Mouse (Mus musculus) hindbrain, embryonic 11.5 days (tissue): ENCODE results near the gene Smagp. TPM values are rescaled to one million over a fixed set of nuclear protein-coding genes. Genes with fewer than 3 reads are reported as not detected.
A peak's percentile ranks its signal among the peaks of the same experiment; 100 is the strongest.
"Not testable (repeated sequence)": the region's sequence is repeated elsewhere in the genome, so short reads cannot be mapped to it uniquely, and the experiment has no call there.

Experiments
- ATAC-seq: fragments of 200-750 bp; cut with Nextera tagmentation; 2 replicates; pipeline ENCODE4 v1.8.0; 2017; ENCODE audit warnings: mild to moderate bottlenecking, moderate TSS enrichment, moderate library complexity; ENCODE audit not compliant: low FRiP score
- DNase-seq: peaks from one replicate; pipeline ENCODE4 v3.0.0-alpha.2; 2015; ENCODE audit warnings: low spot score
- H3K27ac ChIP-seq: fragments of 300-500 bp; sonication (generic); 2 replicates; pipeline ENCODE4 v1.5.1; 2014; ENCODE audit warnings: mild to moderate bottlenecking, low read depth, low read length
- H3K27me3 ChIP-seq: fragments of 300-500 bp; sonication (generic); 2 replicates; pipeline ENCODE4 v1.6.1; 2014; ENCODE audit warnings: mild to moderate bottlenecking, low read length, moderate library complexity, mixed read lengths; ENCODE audit not compliant: control insufficient read depth, insufficient read depth
- H3K36me3 ChIP-seq: fragments of 300-500 bp; sonication (generic); 2 replicates; pipeline ENCODE4 v1.6.1; 2014; ENCODE audit warnings: mild to moderate bottlenecking, low read length, moderate library complexity, mixed read lengths; ENCODE audit not compliant: control insufficient read depth, insufficient read depth
- H3K4me1 ChIP-seq: fragments of 300-500 bp; sonication (generic); replicated peaks from 2 replicates; pipeline ENCODE4 v1.6.1; 2014; ENCODE audit warnings: low read length, mixed read lengths; ENCODE audit not compliant: control insufficient read depth, insufficient read depth
- H3K4me2 ChIP-seq: fragments of 300-500 bp; sonication (generic); replicated peaks from 2 replicates; pipeline ENCODE4 v1.6.1; 2014; ENCODE audit warnings: mild to moderate bottlenecking, low read depth, low read length
- H3K4me3 ChIP-seq: fragments of 300-500 bp; sonication (generic); 2 replicates; pipeline ENCODE4 v1.5.1; 2014; ENCODE audit warnings: low read depth, low read length
- H3K9ac ChIP-seq: fragments of 300-500 bp; sonication (generic); 2 replicates; pipeline ENCODE4 v1.6.1; 2014; ENCODE audit warnings: low read depth, low read length
- H3K9me3 ChIP-seq: fragments of 300-500 bp; sonication (generic); 2 replicates; pipeline ENCODE4 v1.6.1; 2016; ENCODE audit warnings: low read length; ENCODE audit not compliant: control insufficient read depth
- WGBS: fragments of 180-500 bp; shearing (Covaris S2); extraction: QIAGEN DNeasy Blood & Tissue Kit; methylation state at CpG from one replicate; pipeline ENCODE4 v1.1.7; 2014; 5-methylcytosine and 5-hydroxymethylcytosine counted together
- polyA plus RNA-seq: library from polyadenylated mRNA; unstranded; fragments of >200 nt; fragmentation: Nextera tagmentation; extraction: Ambion mirVana; gene quantifications from 2 replicates; pipeline ENCODE4 v1.2.1, GENCODE M21; 2014

Gene Smagp
- polyA plus RNA-seq, 1 experiment from 2014 or later = 5.5 TPM

GRCm38 (mm10) chr15:100614218-100614995 is 22.3 kb downstream of the Smagp start:
- no peaks in the 10 kb centered on the region for H3K9me3 ChIP-seq
- peak overlapping the region; percentile 72 for H3K4me2 ChIP-seq
- H3K4me1 ChIP-seq = no peaks in the 10 kb centered on the region; the same call in 1 of the 2 replicates
- H3K36me3 ChIP-seq = peaks cover 3% of the 10 kb centered on the region
- H3K27ac ChIP-seq = peak overlapping the region; percentile 97; the same call in 1 of the 2 replicates
- no peak for DNase-seq
- H3K9ac ChIP-seq = peak overlapping the region; percentile 44
- 10% methylated on average over 43 of the region's 43 CpGs for WGBS
- peak; percentile 7 for ATAC-seq
- H3K27me3 ChIP-seq = no peaks in the 10 kb centered on the region
- H3K4me3 ChIP-seq = peak overlapping the region; percentile 92

GRCm38 (mm10) chr15:100613584-100613983 is 23.2 kb downstream of the Smagp start:
- ATAC-seq = no peak
- peaks cover 2% of the 10 kb centered on the region; the same call in 1 of the 2 replicates for H3K4me1 ChIP-seq
- no peak overlapping the region for H3K9ac ChIP-seq
- no peak overlapping the region for H3K27ac ChIP-seq
- DNase-seq = peak; percentile 84
- 9% methylated on average over 16 of the region's 16 CpGs for WGBS
- no peaks in the 10 kb centered on the region for H3K27me3 ChIP-seq
- H3K36me3 ChIP-seq = peaks cover 3% of the 10 kb centered on the region; the same call in 1 of the 2 replicates
- no peaks in the 10 kb centered on the region for H3K9me3 ChIP-seq
- peak overlapping the region; percentile 5; the same call in 1 of the 2 replicates for H3K4me2 ChIP-seq
- H3K4me3 ChIP-seq = no peak overlapping the region; the same call in 1 of the 2 replicates

DNA sequence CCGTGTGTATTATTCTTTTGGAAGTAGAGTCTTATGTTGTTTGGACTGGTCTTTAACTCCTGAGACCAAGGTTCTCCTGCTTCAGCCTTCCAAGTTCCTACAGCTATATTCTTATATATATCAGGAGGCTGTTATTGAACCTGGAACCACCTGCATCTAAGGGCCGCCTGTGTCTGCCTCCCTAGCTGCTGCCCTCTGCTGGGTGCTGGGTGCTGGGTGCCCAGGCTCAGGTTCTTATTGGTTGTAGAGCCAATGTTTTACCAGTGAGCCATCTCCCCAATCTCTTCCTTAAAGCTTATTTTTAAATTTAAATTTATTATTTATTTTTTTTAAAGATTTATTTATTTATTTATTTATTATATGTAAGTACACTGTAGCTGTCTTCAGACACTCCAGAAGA is 24.3 kb downstream of the Smagp start:
- Histone ChIP-seq H3K9ac (no peak overlapping the region), H3K9me3 (no peaks in the 10 kb centered on the region), H3K36me3 (no peaks in the 10 kb centered on the region), H3K27me3 (no peaks in the 10 kb centered on the region), H3K4me2 (no peak overlapping the region), H3K4me1 (peaks cover 2% of the 10 kb centered on the region; the same call in 1 of the 2 replicates), H3K27ac (no peak overlapping the region), H3K4me3 (no peak overlapping the region)
- 70% methylated on average over 2 of the region's 2 CpGs for WGBS
- ATAC-seq = no peak
- DNase-seq = no peak

GRCm38 (mm10) chr15:100611951-100612350 is 24.8 kb downstream of the Smagp start:
- H3K4me2 ChIP-seq = no peak overlapping the region
- 83% methylated on average over 7 of the region's 7 CpGs for WGBS
- DNase-seq = no peak
- H3K36me3 ChIP-seq = no peaks in the 10 kb centered on the region
- no peaks in the 10 kb centered on the region for H3K9me3 ChIP-seq
- ATAC-seq = no peak
- H3K9ac ChIP-seq = no peak overlapping the region
- no peaks in the 10 kb centered on the region for H3K27me3 ChIP-seq
- no peak overlapping the region for H3K4me3 ChIP-seq
- peaks cover 2% of the 10 kb centered on the region; the same call in 1 of the 2 replicates for H3K4me1 ChIP-seq
- no peak overlapping the region for H3K27ac ChIP-seq

DNA sequence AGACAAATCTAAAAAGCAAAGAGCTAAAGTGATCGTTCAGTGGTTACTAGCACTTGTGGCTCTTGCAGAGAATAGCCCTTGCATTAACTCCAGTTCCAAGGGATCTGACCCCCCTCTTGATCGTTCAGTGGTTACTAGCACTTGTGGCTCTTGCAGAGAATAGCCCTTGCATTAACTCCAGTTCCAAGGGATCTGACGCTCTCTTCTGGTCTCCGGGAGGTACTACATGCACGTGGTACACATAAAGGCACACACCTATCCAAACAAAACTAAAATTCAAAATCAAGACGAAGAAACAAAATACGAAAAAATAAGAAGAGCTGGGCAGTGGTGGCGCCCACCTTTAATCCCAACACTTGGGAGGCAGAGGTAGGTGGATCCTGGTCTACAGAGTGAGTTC is 30.1 kb downstream of the Smagp start:
- not testable (repeated sequence) for H3K27ac ChIP-seq, H3K4me2 ChIP-seq, H3K36me3 ChIP-seq, ATAC-seq, H3K9ac ChIP-seq, H3K27me3 ChIP-seq, H3K4me1 ChIP-seq, H3K9me3 ChIP-seq, DNase-seq, H3K4me3 ChIP-seq
- WGBS = 93% methylated on average over 8 of the region's 8 CpGs

GRCm38 (mm10) chr15:100601669-100602068 is 35.1 kb downstream of the Smagp start:
- H3K4me3 ChIP-seq = no peak overlapping the region
- H3K27ac ChIP-seq = no peak overlapping the region
- WGBS = 46% methylated on average over 3 of the region's 3 CpGs
- H3K9me3 ChIP-seq = no peaks in the 10 kb centered on the region
- H3K9ac ChIP-seq = no peak overlapping the region
- H3K4me1 ChIP-seq = peaks cover 7% of the 10 kb centered on the region; the same call in 1 of the 2 replicates
- no peaks in the 10 kb centered on the region for H3K36me3 ChIP-seq
- peaks cover 18% of the 10 kb centered on the region for H3K27me3 ChIP-seq
- DNase-seq (no peak), ATAC-seq (no peak)
- H3K4me2 ChIP-seq = no peak overlapping the region

- H3K4me1 ChIP-seq = peaks cover 7% of the 10 kb centered on the region; the same call in 1 of the 2 replicates
- no peaks in the 10 kb centered on the region for H3K36me3 ChIP-seq
- peak overlapping the region; percentile 81; the same call in 1 of the 2 replicates for H3K4me2 ChIP-seq
- ATAC-seq (no peak), DNase-seq (peak; percentile 19)
- H3K27me3 ChIP-seq = peaks cover 18% of the 10 kb centered on the region
- no peak overlapping the region for H3K4me3 ChIP-seq
- H3K9ac ChIP-seq = no peak overlapping the region
- no peaks in the 10 kb centered on the region for H3K9me3 ChIP-seq
- H3K27ac ChIP-seq = no peak overlapping the region
- WGBS = 10% methylated on average over 21 of the region's 21 CpGs
These were observed 36.0 kb downstream of the Smagp start for GRCm38 (mm10) chr15:100600696-100601272.

DNA sequence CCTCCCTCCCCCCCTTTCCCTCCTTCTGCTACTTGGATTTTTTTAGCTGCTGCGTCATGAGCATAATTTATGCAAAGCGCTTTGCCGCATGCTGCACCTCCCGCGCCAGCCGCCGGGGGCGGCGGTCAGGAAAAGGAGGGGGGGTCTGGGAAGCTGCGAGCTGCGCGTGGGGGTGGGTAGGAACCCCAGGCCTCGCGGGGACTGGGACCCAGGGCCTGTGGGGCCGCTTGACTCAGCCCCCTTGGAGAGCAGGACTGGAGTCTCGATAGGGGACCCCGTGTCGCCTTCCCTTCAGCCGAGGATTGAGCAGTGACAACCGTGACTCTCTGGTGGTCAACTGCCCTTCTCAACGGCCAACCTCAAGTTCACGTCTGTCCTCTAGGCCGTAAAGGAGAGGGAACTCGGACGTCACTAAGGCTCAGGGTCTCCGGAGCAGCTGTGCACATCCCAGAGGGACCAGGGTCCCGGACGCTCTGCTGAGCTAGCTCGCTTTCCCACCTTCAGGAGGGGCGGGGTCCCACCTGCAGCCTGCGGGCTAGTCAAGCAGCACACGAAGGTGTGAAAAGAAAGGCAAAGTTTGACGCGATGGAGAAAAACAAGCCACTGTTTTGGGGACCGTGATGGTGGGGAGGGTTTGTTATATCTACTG is 36.6 kb downstream of the Smagp start:
- Histone ChIP-seq H3K4me2 (peak overlapping the region; percentile 81), H3K4me3 (peak overlapping the region; percentile 77), H3K27me3 (peaks cover 18% of the 10 kb centered on the region), H3K36me3 (no peaks in the 10 kb centered on the region), H3K27ac (peak overlapping the region; percentile 70), H3K9me3 (no peaks in the 10 kb centered on the region), H3K4me1 (peaks cover 7% of the 10 kb centered on the region; the same call in 1 of the 2 replicates), H3K9ac (peak overlapping the region; percentile 91)
- 1% methylated on average over 35 of the region's 35 CpGs for WGBS
- DNase-seq = peak; percentile 85
- ATAC-seq = peak; percentile 64
